Mouse (Mus musculus) erythroblast, adult 5-6 weeks (primary cell): Measurements from ENCODE around the gene Esrrg. TPM values are rescaled to one million over a fixed set of nuclear protein-coding genes. Genes with fewer than 3 reads are reported as not detected.

Source experiments
- ATAC-seq: replicated peaks from 2 replicates; pipeline ENCODE4 v1.8.0; 2016; ENCODE audit warnings: moderate number of reproducible peaks, mild to moderate bottlenecking, moderate TSS enrichment, inconsistent platforms; ENCODE audit not compliant: poor library complexity, low FRiP score, severe bottlenecking
- total RNA-seq, 2 experiments: library from RNA; stranded (forward) in 1 of 2; stranded (reverse) in 1 of 2; fragments of 150-400 nt in 1 of 2; fragments of 200-764, 138-1000 nt in 1 of 2; gene quantifications; 2 replicates each; pipeline versions ENCODE4 v1.2.3 to v1.2.4; 2015 to 2017; ENCODE audit warnings: low replicate concordance in 2 of 2

The Esrrg gene
- total RNA-seq, 2 experiments from 2014 or later, result not detected

GRCm38 (mm10) chr1:187961452-187961851 lies 352.9 kb downstream of the Esrrg start:
- ATAC-seq, result no peak

GRCm38 (mm10) chr1:187964829-187965760 lies 356.5 kb downstream of the Esrrg start:
- no peak for ATAC-seq

- no peak for ATAC-seq
Observed at GRCm38 (mm10) chr1:187965921-187966320, 357.3 kb downstream of the Esrrg start.

- ATAC-seq, result no peak
Observed at GRCm38 (mm10) chr1:187968379-187968778, 359.8 kb downstream of the Esrrg start.

- ATAC-seq, result no peak
Observed at GRCm38 (mm10) chr1:187969491-187969890, 360.9 kb downstream of the Esrrg start.

- ATAC-seq, result no peak
Observed at GRCm38 (mm10) chr1:187974396-187974795, 365.8 kb downstream of the Esrrg start.

- ATAC-seq, result no peak
Observed at GRCm38 (mm10) chr1:187975465-187976352, 367.1 kb downstream of the Esrrg start.

GRCm38 (mm10) chr1:187976353-187976730 lies 367.8 kb downstream of the Esrrg start:
- ATAC-seq, result no peak

- no peak for ATAC-seq
Observed at GRCm38 (mm10) chr1:187981028-187981427, 372.4 kb downstream of the Esrrg start.

- ATAC-seq, result no peak
Observed at GRCm38 (mm10) chr1:187983177-187983576, 374.6 kb downstream of the Esrrg start.

GRCm38 (mm10) chr1:187990161-187990560 lies 381.6 kb downstream of the Esrrg start:
- no peak for ATAC-seq

- no peak for ATAC-seq
Observed at GRCm38 (mm10) chr1:187997584-187998338, 389.2 kb downstream of the Esrrg start.

- no peak for ATAC-seq
Observed at GRCm38 (mm10) chr1:187999121-187999520, 390.5 kb downstream of the Esrrg start.

- no peak for ATAC-seq
Observed at GRCm38 (mm10) chr1:188000189-188000588, 391.6 kb downstream of the Esrrg start.

- no peak for ATAC-seq
Observed at GRCm38 (mm10) chr1:188006820-188007491, 398.4 kb downstream of the Esrrg start.

- ATAC-seq, result no peak
Observed at GRCm38 (mm10) chr1:188008476-188008875, 399.9 kb downstream of the Esrrg start.

GRCm38 (mm10) chr1:188009868-188010267 lies 401.3 kb downstream of the Esrrg start:
- no peak for ATAC-seq

- ATAC-seq, result no peak
Observed at GRCm38 (mm10) chr1:188010860-188011259, 402.3 kb downstream of the Esrrg start.

- ATAC-seq, result no peak
Observed at GRCm38 (mm10) chr1:188014411-188014810, 405.8 kb downstream of the Esrrg start.
